Mouse (Mus musculus): ENCODE results near the gene Dscam.

The Dscam gene

DNA sequence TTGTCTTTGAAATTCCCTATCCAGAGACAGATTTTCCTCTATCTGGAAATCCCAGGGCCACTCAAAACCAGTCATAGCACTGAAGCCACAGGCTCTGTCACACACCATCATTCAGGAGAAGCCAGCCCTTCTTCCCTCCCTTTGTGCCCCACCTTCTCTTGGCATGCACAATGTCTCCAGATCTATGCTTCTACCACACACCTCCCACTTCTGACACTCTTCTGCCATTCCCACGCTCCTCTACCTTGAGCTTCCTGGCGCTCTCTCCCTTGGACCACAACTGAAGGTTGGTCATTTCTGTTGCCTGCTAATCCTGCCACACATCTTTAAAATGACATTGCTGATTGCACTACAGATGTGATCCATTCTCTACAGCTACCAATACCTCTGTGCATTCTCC is 235.8 kb downstream of the Dscam start:
- 62% methylated on average over 2 of the region's 2 CpGs for WGBS

DNA sequence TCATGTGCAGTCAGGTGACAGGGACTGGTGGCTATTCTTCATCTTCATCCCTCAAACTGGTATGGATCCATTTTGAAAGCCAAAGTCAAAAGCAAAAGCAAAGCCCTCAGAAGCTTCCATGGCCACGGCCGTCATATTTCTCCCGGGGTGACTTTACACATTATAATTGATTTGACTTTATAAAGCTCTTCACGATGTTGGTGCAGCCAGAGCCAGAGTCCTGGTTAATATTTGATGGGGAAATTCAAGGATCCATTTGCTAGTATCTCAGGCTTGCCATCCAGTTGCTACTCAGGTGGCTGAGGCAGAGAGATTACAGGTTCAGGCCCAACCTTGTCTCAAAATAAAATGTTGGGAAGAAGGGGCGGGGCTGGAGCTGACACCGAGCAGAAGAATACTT is 238.3 kb downstream of the Dscam start:
- WGBS, result 95% methylated on average over 6 of the region's 6 CpGs

DNA sequence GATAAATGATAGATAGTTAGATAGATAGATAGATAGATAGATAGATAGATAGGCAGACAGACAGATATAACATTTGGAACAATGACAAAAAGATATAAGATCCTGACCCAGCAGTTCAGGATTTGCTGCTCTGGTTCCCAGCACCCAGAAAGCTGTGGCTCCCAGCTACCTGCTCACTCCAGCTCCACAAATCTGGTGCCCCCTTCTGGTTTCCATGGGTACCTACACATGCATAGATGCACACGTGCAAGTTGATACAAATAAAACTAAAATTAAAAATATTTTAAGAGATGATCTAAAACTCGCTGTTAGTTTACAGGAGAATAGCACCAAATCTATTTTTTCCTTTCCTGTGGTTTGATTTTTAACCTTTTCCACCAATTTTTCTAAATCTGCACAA is 238.8 kb downstream of the Dscam start:
- 89% methylated on average over 2 of the region's 2 CpGs for WGBS

DNA sequence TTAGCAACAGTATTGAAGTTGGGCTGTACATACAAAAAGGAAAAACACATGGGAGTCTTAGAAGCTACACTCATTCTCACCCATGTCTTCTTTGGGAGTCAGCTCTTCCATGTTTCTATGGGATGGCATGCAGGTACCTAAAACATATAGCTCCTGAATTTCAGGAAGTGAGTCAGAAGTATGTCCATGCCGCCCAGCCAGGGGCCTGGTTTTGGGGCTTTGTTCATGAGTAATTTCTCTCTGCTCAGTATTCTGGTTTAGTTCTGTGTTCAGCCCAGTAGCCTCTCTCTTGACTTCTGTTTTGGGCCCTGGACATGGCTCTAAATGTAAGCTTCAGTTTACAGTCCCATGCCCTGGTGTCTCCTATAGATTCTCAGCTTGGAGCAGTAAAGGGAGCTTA is 242.5 kb downstream of the Dscam start:
- 94% methylated on average over 1 of the region's 1 CpGs for WGBS

DNA sequence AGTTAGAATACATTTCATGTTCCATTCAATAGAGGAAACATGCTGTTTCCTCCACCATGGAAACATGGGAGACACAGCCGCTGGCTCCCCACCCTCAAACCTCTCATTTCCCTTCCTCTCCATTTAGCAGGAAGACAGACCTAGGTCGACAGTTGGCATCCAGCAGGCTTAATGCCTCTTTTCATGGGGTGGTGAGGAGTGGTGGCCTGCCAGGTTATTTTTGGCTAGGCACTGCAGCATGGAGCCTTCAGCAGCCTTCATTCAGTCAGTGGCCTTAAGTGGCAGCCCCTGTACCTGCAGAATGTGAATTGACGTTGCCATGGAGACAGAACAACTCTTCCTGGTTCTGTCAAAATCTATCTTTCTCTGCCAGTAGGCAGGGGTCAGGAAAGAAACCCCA is 243.6 kb downstream of the Dscam start:
- WGBS, result 53% methylated on average over 3 of the region's 3 CpGs

DNA sequence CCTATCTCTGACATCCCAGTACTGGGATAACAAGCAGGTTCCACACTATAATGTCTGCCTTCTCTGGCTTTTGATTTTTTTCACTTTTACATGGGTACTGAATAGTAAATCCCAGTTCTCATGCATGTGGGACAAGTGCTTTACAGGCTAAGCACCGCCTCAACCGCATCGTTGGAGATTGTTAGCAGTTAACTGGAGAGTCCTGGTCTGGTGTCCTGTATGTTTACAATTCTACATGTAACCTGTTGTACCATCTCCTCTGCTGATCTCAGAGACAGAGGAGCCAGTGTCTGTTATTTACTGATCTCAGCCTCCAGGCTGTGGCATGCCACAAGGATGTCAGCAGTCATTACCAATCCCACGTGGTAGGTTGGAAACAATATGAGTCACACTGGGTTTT is 246.6 kb downstream of the Dscam start:
- 88% methylated on average over 4 of the region's 4 CpGs for WGBS

DNA sequence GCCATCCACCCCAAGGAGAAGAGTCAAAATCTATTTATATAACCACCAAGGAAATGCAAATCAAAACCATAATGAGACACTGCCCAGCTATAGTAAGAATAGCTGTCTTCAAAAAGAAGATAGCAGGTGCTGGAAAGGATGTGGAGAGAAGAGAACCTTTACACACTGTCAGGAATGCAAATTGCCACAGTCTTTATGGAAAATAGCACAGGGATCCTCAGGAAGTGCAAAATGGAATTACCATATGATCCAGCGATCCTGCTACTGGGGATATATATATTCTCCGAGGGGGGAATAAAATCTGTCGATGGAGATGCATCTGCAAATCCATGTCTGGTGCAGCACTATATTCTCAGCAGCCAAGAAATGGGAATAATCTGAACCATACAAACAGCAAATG is 256.1 kb downstream of the Dscam start:
- 59% methylated on average over 3 of the region's 3 CpGs for WGBS

DNA sequence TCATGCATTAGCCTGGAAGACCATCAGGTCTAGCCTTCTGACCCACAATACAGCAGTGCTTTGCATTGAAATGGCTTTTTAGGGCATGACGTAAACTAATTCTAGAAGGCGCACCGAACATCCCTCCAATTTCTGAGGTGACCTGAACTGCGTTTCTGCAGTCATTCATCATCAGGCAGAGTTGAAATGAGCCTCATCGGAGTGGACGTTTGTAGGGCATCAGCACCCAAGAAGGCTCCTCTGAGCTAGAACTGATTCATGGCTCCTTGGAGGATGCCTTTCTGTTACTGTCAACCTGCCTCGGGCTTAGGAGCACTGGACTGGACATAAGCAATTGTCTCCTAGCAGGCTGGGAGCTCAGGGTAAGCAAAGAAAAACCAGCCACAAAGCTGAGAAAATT is 257.7 kb downstream of the Dscam start:
- WGBS, result 83% methylated on average over 7 of the region's 7 CpGs

DNA sequence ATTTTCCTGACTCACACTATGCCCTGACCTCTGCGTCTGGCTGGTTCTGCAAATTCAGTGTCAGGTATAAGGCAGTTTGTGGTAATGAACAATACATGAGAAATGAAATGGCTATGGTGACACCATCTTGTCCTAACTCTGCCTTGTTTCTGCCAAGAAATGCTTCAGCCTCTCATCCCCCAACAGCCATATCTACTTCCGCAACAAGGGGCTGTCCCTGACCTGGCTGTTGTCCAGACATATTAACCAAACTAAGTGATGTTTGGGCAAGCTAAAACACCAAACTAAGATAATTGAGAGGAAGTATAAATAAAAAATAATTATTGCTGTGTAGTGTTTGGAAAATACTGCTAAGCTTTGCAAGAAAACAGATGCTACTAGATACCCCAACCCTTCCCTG is 258.4 kb downstream of the Dscam start:
- WGBS, result 90% methylated on average over 2 of the region's 2 CpGs

DNA sequence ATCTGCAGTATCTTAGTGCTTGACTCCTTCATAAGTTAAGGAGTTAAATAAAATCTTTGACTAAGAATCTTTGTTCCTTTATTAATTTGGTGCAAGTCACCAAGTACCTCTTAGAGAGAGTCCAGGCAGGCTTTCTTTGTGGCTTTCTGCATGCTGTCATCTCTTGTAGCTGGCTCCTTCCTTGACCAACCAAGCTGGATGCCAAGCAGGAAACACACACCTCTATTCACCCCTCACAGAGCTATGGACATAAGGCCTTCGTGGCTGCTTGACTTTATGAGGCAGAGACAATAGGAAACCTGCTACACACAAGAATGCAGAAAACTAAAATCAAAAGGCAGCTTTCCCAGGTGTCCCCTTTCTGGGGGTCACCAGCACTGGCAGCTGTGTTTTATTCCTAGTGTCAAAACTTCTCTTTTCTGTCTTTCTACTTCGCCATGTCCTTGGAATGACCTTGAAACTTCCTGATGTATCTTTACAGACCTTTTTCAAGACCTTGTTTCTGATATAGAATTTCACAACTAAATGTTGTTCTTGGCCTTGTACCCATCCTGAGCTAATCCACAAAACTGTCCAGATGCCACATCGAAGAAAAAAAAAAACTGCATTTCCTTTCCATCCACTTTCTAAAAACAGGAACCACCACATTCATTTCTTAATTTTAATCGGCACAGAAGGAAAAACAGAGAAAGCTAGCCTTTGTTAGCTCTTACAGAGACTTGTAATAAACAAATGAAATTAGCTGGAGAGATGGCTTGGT is 260.0 kb downstream of the Dscam start:
- WGBS, result 47% methylated on average over 4 of the region's 4 CpGs

DNA sequence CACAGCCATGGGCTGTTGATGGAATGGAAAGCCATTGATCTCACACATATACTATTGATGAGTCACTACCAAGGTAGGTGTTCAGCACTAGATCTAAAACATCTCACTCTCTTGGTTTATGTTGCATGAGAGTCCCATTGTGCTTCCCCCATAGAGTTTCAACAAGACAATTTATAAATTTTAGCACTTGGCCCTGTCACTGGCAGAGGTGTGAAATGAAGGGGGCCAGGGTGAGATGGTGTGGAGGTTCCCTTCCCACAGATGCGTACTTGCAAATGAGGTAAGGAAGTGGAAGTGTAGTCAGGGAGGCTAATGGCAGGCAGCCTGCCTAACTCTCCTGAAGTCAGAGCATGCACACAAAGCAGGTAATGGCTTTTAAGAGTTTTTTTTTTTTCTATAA is 262.7 kb downstream of the Dscam start:
- 56% methylated on average over 1 of the region's 1 CpGs for WGBS

DNA sequence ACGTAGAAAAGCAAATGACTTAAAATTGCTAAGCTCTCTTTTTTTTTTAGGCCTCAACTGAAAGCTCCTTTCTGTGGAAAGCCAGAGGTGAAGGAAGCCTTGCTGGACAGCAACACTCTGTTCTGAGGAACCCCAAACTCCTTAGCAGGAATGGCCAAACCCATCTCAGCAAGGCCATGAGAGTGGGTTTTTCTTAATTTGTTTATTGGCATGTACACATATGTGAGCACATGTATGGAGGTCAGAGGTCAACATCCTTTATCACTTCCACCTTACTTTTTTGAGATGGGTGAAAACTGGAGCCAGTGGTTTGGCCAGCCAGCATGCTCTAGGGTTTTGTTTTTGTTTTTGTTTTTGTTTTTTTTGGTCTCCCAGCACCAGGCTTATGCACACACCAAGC is 263.5 kb downstream of the Dscam start:
- WGBS, result 70% methylated on average over 1 of the region's 1 CpGs

DNA sequence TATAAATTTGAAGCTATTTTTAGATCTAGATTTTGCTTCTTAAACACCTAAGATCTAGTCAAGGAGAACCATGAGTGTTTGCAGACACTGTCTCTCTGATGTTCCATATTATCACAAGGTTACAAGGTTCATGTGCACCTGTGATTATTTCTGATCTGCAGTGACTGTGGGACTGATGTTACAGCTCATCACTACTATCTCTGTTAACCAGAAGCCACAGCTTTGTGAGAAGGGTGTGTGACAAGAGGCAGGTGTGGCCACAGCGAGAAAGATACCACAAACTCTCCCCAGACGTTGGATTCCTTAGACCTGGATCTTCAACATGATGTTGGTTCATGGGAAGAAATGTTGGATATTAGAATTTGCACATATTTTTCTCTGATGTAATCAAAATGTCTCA is 263.9 kb downstream of the Dscam start:
- 81% methylated on average over 2 of the region's 2 CpGs for WGBS

DNA sequence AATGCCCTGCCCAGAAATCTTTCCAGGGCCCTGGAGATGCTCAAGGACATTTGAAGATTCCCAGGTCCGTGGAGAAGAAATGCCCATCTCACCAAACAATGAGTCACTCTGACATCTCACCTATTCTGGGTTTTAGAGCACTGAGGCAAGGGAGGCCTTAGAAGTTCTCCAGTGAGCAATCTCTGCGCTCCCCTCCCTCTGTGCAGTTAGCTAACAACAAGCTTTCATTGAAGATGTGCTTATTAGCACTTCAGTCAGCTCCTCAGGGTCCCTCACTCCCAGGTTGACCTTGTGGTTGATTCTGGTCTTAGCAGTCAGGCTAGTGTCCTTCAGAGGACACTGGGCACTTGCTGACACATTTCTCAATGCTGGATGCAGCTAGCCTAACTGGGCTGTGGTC is 265.8 kb downstream of the Dscam start:
- WGBS, result 67% methylated on average over 2 of the region's 2 CpGs

DNA sequence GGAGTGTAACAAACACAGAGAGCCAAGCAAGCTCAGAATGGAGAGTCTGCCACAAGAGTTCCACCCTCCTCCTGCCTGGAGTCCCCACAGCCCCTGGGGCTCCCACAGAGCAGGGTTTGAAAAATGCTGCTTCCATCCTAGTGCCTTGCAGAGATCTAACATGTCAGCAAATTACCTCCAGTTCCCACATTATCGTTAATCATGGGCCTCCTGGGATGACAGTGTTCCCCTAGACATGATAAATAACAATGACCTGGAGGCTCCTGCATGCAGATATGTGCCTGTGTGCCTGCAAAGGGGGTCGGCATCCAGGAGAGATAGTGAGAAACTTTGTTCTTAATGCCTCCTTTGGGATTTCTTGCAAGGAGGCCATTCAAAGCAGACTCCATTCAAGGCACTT is 266.2 kb downstream of the Dscam start:
- WGBS, result 43% methylated on average over 2 of the region's 2 CpGs

DNA sequence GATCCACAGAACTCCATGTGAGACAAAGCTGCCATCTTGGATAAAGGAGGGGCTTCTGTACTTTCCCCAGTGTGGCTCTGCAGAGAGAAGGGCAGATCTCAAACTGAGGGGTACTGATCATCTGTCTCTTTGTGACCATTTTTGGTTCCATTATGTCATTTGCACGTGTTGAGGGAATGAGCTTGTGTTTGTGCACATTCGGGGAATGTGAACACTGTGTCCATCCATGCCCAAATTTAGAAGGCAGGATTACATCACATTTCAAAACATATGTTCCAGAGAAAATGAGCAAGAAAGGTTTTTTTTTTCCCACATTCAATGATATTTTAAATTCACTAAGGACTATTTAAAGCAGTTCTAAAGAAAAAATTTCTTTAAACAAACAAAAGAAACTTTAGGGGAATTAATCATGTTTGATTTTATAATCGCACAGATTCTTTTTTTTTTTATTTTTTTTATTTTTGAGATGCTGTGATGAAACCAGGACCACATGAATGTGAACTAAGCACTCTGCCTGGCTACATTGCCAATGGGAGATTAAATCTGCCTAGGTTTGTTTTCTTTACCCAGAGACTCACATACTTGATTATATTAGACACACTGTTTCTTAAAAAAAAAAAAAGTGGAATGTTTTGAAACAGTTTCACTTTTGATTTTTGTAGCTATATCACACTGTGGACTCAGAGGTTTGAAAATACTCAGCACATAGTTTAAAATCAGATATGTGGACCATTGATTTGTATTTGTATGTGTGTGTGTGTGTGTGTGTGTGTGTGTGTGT is 269.1 kb downstream of the Dscam start:
- 24% methylated on average over 3 of the region's 3 CpGs for WGBS

DNA sequence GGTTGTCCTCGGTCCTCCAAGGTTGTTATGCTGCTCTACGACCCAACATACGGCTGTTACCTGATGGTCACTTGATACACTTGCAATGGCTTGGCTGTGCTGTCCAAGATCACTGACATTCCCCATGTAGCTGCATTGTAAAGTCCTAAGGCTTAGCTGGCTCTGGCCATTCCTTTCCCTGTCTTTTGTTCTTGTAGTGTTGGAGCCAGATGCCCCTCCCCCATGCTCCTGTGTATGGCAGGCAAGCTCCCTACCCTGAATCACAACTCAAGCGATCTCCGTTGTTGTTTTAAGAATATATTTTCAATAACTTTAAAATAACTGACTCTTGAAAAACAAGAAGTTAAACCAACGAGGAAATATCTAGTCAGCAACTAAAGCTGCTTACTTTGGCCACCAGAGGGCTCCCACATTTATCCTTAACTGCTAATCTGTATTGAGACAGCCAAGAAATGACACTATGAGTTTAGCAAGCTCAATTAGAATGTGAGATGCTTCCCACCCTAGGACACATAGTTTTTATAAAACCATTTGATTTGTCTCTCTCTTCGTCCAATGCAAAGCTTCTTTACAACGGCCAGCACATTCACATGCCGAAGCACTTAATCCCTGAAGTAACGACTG is 273.9 kb downstream of the Dscam start:
- WGBS, result 50% methylated on average over 10 of the region's 10 CpGs

DNA sequence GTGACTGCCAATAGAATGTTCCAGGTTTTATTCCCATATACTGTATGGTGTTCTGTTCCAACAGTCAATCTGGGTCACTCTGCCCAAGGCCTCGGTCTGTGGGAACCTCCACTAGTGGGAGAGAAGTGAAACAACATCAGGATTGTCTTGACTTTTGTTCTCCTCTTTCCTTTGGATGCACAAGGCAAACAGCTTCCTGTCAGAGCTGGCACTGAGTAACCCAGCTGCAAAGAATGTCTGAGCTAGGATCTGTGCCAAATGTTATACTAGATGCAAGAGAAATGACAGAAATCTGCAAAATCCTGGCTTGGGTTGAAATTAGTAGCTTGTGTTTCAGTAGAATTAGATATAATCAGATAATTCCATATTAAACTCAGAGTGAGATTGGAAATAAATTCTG is 282.5 kb downstream of the Dscam start:
- WGBS, result 25% methylated on average over 1 of the region's 1 CpGs

DNA sequence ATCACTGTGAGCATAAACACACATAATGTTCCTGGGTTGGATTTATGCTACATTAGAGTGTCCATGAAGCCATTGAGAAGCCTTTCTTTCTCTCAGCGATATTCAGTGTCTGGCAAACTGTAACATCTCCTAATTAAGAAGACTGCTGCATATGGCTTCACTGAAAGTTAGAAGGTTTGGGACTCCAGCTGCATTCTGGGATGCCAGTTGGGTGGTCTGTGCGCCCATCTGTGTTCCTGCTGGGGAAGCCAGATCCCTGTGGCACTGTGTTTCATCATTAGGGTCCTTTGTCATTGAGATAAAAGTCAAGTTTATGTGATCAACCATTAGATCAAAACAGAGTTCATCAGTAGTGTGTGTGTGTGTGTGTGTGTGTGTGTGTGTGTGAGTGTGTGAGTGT is 284.7 kb downstream of the Dscam start:
- 73% methylated on average over 2 of the region's 2 CpGs for WGBS

DNA sequence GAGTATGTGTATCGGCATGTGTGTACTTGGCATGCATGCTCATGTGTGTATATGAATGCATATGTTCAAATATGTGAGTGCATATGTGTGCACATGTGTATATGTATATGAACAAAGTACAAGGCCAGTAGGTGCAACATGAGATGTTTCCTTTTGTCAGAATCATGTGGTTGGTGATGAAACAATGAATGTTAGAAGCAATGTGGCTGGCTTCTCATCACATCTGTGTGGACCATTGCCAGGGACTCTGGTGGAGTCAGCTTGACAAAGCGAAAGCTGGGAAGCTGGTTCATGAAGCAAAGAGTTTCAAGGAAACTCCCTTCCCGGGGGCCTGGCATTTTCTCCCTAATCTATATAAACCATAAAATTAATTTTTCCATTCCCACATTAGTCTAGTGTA is 286.0 kb downstream of the Dscam start:
- WGBS, result 55% methylated on average over 3 of the region's 3 CpGs

DNA sequence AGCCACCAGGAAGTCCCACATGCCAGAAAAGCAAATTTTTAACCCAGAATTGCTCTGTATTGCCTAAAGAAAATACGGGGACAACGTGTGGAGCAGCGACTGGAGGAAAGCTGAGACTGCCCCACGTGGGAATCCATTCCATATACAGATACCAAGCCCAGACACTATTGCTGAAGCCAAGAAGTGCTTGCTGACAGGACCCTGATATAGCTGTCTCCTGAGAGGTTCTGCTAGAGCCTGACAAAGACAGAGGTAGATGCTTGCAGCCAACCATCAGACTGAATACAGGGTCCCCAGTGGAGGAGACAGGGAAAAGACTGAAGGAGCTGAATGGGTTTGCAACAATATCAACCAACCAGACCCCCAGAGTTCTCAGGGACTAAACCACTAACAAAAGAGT is 293.3 kb downstream of the Dscam start:
- WGBS, result 81% methylated on average over 4 of the region's 4 CpGs

DNA sequence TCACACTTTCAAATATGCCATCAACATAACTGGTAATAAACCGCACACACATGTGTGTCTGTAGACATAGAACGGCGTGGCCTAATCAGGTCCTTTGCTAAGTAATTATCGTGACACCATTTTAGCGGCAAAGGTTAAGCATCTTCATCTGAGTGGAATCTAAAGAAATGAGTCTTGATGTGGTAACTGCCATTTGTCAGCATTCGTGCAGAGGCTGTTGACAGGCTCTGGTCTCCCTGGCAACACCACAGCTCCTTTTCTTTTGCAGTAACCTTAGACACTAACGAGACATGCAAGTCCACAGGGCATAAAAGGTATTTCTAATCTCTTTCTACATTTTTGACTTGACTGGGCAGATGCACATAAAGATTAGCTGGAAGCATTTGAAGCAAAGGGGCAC is 297.8 kb downstream of the Dscam start:
- 63% methylated on average over 7 of the region's 7 CpGs for WGBS

DNA sequence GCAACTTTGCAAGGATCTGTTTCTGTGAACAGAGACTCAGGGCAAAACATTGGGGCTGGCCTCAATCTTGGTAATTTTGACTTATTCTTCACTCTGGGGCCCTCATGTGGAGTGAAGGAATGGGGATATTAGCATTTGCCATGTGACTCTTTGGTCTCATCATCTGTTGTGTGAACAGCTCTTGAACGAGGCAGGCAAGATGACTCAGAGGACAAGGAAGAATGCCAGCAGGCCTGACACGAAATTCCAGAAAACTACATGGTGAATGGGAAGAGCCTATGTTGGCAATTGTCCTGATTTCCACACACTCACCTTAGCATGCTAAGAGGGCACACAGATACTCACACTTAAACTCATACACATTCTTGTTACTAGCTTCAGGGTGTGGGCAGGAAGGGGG is 313.0 kb downstream of the Dscam start:
- WGBS, result 18% methylated on average over 2 of the region's 2 CpGs

Measured in cerebral cortex, adult 2 months (tissue).